Mouse (Mus musculus) G1E (cell line): ENCODE results near the gene Grn. TPM values are rescaled to one million over a fixed set of nuclear protein-coding genes. Genes with fewer than 3 reads are reported as not detected.
"Not testable (repeated sequence)": the region's sequence is repeated elsewhere in the genome, so short reads cannot be mapped to it uniquely, and the experiment has no call there.

Source experiments
- ATAC-seq: 2 replicates; pipeline ENCODE4 v1.8.0; 2016; ENCODE audit warnings: mild to moderate bottlenecking; ENCODE audit not compliant: insufficient number of reproducible peaks, poor library complexity, low FRiP score, severe bottlenecking; ENCODE audit errors: extremely low read depth
- DNase-seq: peaks from one replicate; pipeline ENCODE4 v3.0.0; 2012; ENCODE audit warnings: low spot score
- H3K27me3 ChIP-seq: 2 replicates; pipeline ENCODE4 v1.6.1; 2012; ENCODE audit warnings: mild to moderate bottlenecking, low read length, inconsistent platforms; ENCODE audit not compliant: insufficient read depth
- H3K36me3 ChIP-seq: replicated peaks from 2 replicates; pipeline ENCODE3; 2012; ENCODE audit warnings: mild to moderate bottlenecking, inconsistent platforms
- H3K4me1 ChIP-seq: 2 replicates; pipeline ENCODE4 v1.6.1; 2012; ENCODE audit warnings: low read depth, low read length, inconsistent platforms, mixed read lengths; ENCODE audit not compliant: insufficient read depth
- H3K4me3 ChIP-seq: 2 replicates; pipeline ENCODE4 v1.5.1; 2012; ENCODE audit warnings: low read depth, mild to moderate bottlenecking, inconsistent platforms, low read length, moderate library complexity, mixed read lengths
- H3K9me3 ChIP-seq: replicated peaks from 2 replicates; pipeline ENCODE4 v1.6.1; 2012; ENCODE audit warnings: inconsistent platforms
- CTCF ChIP-seq: IDR thresholded peaks from 2 replicates; pipeline ENCODE4 v1.5.1; 2012; ENCODE audit warnings: low read depth, low read length, inconsistent platforms, mixed read lengths
- GATA1 ChIP-seq: IDR thresholded peaks from 2 replicates; pipeline ENCODE4 v1.6.1; 2012; ENCODE audit warnings: borderline replicate concordance, low read length, inconsistent platforms, mixed read lengths
- GATA2 ChIP-seq: IDR thresholded peaks from 2 replicates; pipeline ENCODE4 v1.6.1; 2012; ENCODE audit warnings: low read depth, low read length, inconsistent platforms, borderline replicate concordance
- POLR2AphosphoS5 ChIP-seq: IDR thresholded peaks from 2 replicates; pipeline ENCODE4 v1.6.1; 2012; ENCODE audit warnings: low read depth, low read length, inconsistent platforms; ENCODE audit not compliant: insufficient replicate concordance
- TAL1 ChIP-seq: conservative IDR thresholded peaks from 2 replicates; pipeline ENCODE4 v1.6.1; 2012; ENCODE audit warnings: low read depth, low read length, inconsistent platforms, mixed read lengths
- polyA plus RNA-seq: library from polyadenylated mRNA; stranded (reverse); fragments of >175 nt; gene quantifications from 2 replicates; pipeline ENCODE4 v1.2.3, GENCODE M21; 2012
- total RNA-seq, 2 experiments: library from RNA; stranded (forward) in 1 of 2; stranded (reverse) in 1 of 2; fragments of 200-1000 nt in 1 of 2; fragments of >200 nt in 1 of 2; fragmentation: Nextera tagmentation in 1 of 2; gene quantifications; 2 replicates each; pipeline ENCODE4 v1.2.3; 2014 to 2017

Grn gene
- total and polyA plus RNA-seq, 3 experiments: 21.1 to 65.8 (median 46.0) TPM

DNA sequence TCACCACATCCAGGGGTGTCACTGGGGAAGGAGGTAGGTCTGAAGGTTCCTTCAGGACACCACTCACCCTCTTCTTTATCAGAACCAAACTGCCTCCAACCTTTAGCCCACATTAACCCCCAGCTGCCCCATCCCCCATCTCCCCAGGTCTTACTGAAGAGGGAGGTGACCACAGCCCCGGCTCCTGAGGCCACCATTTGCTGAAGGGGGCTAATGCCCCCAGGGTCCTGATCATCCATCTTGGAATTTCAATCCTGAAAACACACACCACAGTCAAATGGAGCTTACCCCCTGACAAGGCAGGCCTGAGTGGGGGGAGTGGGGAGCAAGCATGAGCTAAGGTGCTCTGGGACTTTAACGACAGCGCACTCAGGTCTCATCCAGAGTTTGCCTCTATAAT lies 23.7 kb upstream of the Grn start:
- DNase-seq: no peak
- TF ChIP-seq GATA2 (no peak), TAL1 (no peak), POLR2AphosphoS5 (no peak), GATA1 (no peak), CTCF (no peak)
- Histone ChIP-seq H3K9me3 (no peaks in the 10 kb centered on the region), H3K4me1 (peaks cover 50% of the 10 kb centered on the region), H3K36me3 (peaks cover 49% of the 10 kb centered on the region), H3K27me3 (no peaks in the 10 kb centered on the region; the same call in 1 of the 2 replicates), H3K4me3 (peak overlapping the region; percentile 84)
- ATAC-seq: no peak

DNA sequence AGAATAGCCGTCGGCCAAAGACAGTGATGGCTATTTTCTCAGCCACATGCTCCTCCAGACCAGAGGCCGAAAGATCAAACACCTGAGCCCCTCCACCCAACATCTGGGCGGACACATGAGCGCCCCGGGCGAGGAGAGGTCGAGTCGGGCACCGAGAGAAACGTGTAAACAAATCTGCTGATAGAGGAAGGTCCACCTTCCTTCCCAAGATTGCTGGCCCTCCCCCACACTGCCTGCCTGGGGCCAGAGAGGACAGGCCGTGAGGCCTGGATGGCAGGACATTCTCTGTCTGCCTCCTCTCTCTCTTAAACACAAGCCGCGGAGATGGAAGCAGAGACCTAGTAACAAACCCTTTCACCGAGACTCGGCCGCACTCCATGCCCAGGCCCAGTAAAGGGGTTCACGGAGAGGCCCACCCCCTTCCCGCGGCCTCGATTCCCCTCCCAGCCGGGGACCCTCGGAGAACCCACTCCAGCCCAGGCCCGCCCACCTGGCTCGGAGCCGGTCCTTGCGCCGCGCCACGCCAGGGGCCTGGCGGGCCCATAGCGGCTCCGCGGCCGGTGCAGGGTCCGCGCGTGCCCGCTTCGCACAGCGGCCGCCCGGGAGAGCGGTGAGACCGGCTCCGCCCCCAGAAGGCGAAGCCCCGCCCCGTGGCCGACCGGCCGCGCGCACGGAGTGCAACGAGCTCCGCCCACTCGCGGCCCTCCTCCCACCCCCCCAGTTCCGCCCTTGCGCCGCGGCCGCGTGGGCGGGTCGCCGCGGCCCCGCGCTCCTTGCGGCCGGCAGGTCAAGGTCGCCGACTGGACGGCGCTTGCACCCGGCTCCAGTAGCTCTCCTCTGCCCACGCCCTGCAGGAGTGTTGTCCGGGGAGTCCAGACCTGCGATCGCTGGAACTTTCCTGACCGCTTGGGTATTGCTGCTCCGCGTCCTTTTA lies 22.9 kb upstream of the Grn start:
- Histone ChIP-seq H3K36me3 (peaks cover 41% of the 10 kb centered on the region), H3K9me3 (no peaks in the 10 kb centered on the region), H3K4me1 (peaks cover 54% of the 10 kb centered on the region), H3K4me3 (peak overlapping the region; percentile 84), H3K27me3 (no peaks in the 10 kb centered on the region; the same call in none of the 2 replicates)
- peak; percentile 94 for DNase-seq
- ATAC-seq: 0 out of 2 replicates have a peak, but pooled peaks have one; percentile 18
- TF ChIP-seq GATA2 (no peak), POLR2AphosphoS5 (no peak), TAL1 (no peak), GATA1 (no peak), CTCF (no peak)

DNA sequence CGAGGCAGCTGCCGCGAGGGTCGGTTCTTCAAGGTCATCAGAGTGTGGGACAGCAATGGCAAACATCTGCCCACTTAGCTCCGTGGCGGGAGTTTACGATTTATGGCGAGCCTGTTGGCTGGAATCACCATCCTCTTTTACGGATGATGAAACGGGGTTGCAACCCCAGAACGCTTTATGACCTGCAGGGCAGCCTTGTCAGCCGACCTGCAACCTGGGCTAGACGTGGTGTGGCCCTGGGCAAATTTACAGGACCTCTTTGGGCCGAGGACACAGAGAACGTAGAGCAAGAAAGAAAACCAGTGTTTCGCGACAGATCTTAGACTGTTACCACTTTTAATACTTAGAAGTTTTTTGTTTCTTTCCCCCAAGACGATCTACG lies 22.3 kb upstream of the Grn start, which contains the start of gene Slc25a39:
Gene Slc25a39, minus strand, starts transcription at position 113 of the 382 bp plus-strand sequence.
- peak; percentile 45 for DNase-seq
- TF ChIP-seq POLR2AphosphoS5: no peak
- TF ChIP-seq TAL1: no peak
- no peak for TF ChIP-seq GATA2
- Histone ChIP-seq H3K4me3 (peak within 1 kb of the TSS; percentile 84), H3K27me3 (peaks cover under 1% of the 10 kb centered on the region), H3K36me3 (peaks cover 35% of the 10 kb centered on the region), H3K9me3 (no peaks in the 10 kb centered on the region), H3K4me1 (peaks cover 54% of the 10 kb centered on the region)
- ATAC-seq: no peak

DNA sequence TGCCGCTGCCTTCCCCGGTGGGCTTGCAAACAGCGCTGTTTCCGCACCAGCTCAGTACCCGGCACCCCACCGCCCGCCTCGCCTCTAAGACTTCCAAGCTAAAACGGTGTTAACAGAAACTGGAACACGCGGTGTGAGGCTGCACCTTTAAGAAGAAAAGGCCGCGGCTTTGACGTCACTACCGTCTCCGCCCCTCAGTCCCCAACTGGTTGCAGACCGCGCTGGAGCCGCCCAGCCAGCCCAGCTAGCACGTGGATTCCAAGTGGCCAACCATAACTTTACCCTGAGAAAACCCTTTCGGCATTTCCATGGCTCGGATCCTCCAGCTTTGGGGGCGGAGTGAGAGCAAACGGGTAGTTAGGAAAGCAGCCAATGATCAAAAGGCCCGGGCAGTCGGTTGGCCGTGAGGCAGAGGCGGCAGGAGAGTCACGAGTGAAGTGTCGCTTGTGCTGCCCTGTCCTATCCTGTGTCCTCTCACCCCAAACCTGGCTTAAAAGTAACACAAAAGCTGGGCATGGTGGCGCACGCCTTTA lies 21.7 kb upstream of the Grn start:
- ATAC-seq: peak; percentile 87
- peak; percentile 95 for DNase-seq
- peaks cover 29% of the 10 kb centered on the region for H3K36me3 ChIP-seq
- no peaks in the 10 kb centered on the region for H3K9me3 ChIP-seq
- TF ChIP-seq POLR2AphosphoS5 (no peak), CTCF (no peak)
- peak overlapping the region; percentile 84 for H3K4me3 ChIP-seq
- H3K27me3 ChIP-seq: peaks cover 6% of the 10 kb centered on the region
- H3K4me1 ChIP-seq: peaks cover 54% of the 10 kb centered on the region

DNA sequence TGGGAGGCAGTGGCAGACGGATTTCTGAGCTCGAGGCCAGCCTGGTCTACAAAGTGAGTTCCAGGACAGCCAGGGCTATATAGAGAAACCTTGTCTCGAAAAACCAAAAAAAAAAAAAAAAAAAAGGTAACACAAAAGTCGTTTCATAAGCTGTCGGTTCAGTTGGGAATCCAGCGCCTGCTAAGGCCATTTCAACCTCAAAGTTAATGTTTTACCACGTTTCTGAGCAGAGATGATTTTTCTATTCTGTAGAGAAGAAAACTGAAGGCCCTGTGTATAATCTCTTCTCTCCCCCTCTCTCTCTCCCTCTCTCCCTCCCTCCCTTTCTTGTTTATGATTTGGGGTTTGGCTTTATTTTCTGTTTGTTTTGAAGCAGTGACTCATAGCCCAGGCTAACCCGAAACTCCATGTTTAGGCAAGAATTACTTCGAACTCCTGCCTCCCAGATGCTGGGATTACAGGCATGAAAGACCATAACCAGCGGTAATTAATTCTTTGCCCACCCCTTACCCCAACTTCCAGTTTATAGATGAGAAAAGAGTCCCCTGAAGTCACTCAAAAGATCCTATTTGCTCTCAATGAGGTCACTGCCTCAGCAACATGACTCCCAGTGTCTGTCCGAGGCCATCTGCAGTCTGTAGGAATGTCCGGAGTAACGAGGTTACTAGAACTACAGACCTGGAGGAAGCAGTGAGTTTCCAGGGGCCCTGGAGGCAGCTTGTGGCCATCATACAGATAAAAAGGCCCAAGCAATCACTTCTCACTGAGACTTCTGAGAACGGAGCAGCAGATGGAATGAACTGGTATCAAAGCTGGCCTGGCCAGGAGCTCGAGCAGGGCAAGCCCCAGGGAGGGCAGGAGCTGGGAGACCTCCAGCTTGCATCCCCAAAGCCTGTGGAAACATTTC lies 21.0 kb upstream of the Grn start:
- no peaks in the 10 kb centered on the region for H3K9me3 ChIP-seq
- TF ChIP-seq TAL1: no peak
- TF ChIP-seq GATA1: no peak
- TF ChIP-seq GATA2: no peak
- ATAC-seq: no peak

DNA sequence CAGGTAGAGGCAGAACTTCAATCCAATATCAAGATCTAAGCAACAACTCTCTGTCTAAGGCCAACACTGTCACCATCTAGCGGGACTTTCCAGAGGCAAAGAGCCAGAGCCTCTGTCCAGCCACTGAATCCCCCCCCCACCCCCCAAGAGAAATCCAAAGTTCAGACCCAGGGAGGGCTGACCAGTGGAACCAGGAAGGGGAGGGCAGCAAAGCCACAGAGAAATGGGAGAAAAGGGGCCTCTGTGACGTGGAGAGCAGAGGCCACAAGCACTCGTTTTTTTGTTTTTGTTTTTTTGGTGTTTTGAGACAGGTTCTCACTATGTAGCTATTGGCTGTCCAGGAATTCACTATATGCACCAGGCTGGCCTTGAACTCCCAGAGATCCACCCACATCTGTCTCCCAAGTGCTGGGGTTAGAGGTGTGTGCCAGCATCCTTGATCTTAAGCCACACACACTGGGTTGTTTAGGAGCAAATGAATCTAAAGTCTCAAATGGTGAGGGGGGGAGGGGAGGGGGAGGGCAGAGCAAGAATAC lies 20.3 kb upstream of the Grn start:
- Histone ChIP-seq H3K4me1 (peaks cover 51% of the 10 kb centered on the region), H3K9me3 (no peaks in the 10 kb centered on the region), H3K27me3 (peaks cover 17% of the 10 kb centered on the region), H3K36me3 (peaks cover 14% of the 10 kb centered on the region), H3K4me3 (no peak overlapping the region)
- ATAC-seq (no peak), DNase-seq (no peak)
- TF ChIP-seq GATA2 (no peak), POLR2AphosphoS5 (no peak), CTCF (no peak), GATA1 (no peak), TAL1 (no peak)

More for the DNA sequence above, 21.0 kb upstream of the Grn start:
- no peak for DNase-seq
- H3K4me1 ChIP-seq: peaks cover 54% of the 10 kb centered on the region
- H3K36me3 ChIP-seq: peaks cover 22% of the 10 kb centered on the region
- peak overlapping the region; percentile 84; the same call in 1 of the 2 replicates for H3K4me3 ChIP-seq
- peaks cover 12% of the 10 kb centered on the region for H3K27me3 ChIP-seq

DNA sequence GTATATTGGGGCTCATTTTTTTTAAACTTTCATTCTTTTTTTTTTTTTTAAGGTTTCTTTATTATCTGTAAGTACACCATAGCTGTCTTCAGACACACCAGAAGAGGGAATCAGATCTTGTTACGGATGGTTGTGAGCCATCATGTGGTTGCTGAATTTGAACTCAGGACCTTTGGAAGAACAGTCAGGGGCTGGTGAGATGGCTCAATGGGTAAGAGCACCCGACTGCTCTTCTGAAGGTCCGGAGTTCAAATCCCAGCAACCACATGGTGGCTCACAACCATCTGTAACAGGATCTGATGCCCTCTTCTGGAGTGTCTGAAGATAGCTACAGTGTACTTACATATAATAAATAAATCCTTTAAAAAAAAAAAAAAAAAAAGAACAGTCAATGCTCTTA lies 19.8 kb upstream of the Grn start:
- peaks cover 22% of the 10 kb centered on the region for H3K27me3 ChIP-seq
- not testable (repeated sequence) for H3K36me3 ChIP-seq, H3K9me3 ChIP-seq, ATAC-seq, H3K4me3 ChIP-seq, DNase-seq
- H3K4me1 ChIP-seq: peaks cover 51% of the 10 kb centered on the region
